Mouse (Mus musculus) heart, postnatal 0 days (tissue): ENCODE measurements around the gene Zmynd11. TPM values are rescaled to one million over a fixed set of nuclear protein-coding genes. Genes with fewer than 3 reads are reported as not detected.

ENCODE experiments used
- ATAC-seq: fragments of 200-750 bp; cut with Nextera tagmentation; 2 replicates; pipeline ENCODE4 v1.8.0; 2017; ENCODE audit warnings: low read depth, moderate number of reproducible peaks, moderate library complexity; ENCODE audit not compliant: insufficient read depth
- DNase-seq: peaks from one replicate; pipeline ENCODE4 v3.0.0-alpha.2; 2016; ENCODE audit warnings: low spot score
- H3K27ac ChIP-seq: fragments of 300-500 bp; sonication (generic); 2 replicates; pipeline ENCODE4 v1.5.1; 2014; ENCODE audit warnings: low read depth, mild to moderate bottlenecking
- H3K27me3 ChIP-seq: fragments of 300-500 bp; sonication (generic); 2 replicates; pipeline ENCODE4 v1.6.1; 2014; ENCODE audit warnings: low read length, mixed read lengths; ENCODE audit not compliant: control insufficient read depth, insufficient read depth
- H3K36me3 ChIP-seq: fragments of 300-500 bp; sonication (generic); replicated peaks from 2 replicates; pipeline ENCODE4 v1.6.1; 2014; ENCODE audit warnings: low read length, mixed read lengths; ENCODE audit not compliant: control insufficient read depth, insufficient read depth
- H3K4me1 ChIP-seq: fragments of 300-500 bp; sonication (generic); 2 replicates; pipeline ENCODE4 v1.6.1; 2014; ENCODE audit warnings: antibody characterized with exemption; ENCODE audit not compliant: control insufficient read depth, insufficient read depth
- H3K4me2 ChIP-seq: fragments of 300-500 bp; sonication (generic); 2 replicates; pipeline ENCODE4 v1.6.1; 2014; ENCODE audit warnings: low read depth, mild to moderate bottlenecking, low read length, moderate library complexity
- H3K4me3 ChIP-seq: fragments of 300-500 bp; sonication (generic); 2 replicates; pipeline ENCODE4 v1.5.1; 2014; ENCODE audit warnings: low read depth, low read length
- H3K9ac ChIP-seq: fragments of 300-500 bp; sonication (generic); replicated peaks from 2 replicates; pipeline ENCODE4 v1.6.1; 2014; ENCODE audit warnings: low read depth, low read length, mixed read lengths
- H3K9me3 ChIP-seq: fragments of 300-500 bp; sonication (generic); replicated peaks from 2 replicates; pipeline ENCODE4 v1.6.1; 2016; ENCODE audit warnings: low read length; ENCODE audit not compliant: control insufficient read depth
- CTCF ChIP-seq: IDR thresholded peaks from 2 replicates; pipeline ENCODE4 v1.5.1; 2016; ENCODE audit warnings: antibody characterized with exemption, control low read depth, low read depth
- EP300 ChIP-seq: IDR thresholded peaks from 2 replicates; pipeline ENCODE4 v1.6.1; 2016; ENCODE audit warnings: antibody characterized with exemption, low read depth
- WGBS: fragments of 180-500 bp; shearing (Covaris S2); extraction: QIAGEN DNeasy Blood & Tissue Kit; methylation state at CpG from one replicate; pipeline ENCODE4 v1.1.7; 2014; 5-methylcytosine and 5-hydroxymethylcytosine counted together
- polyA plus RNA-seq: library from polyadenylated mRNA; unstranded; fragments of >200 nt; fragmentation: Nextera tagmentation; extraction: Ambion mirVana; gene quantifications from 2 replicates; pipeline ENCODE4 v1.2.1, GENCODE M21; 2015
- total RNA-seq: library from RNA; depleted of rRNA; stranded (reverse); fragments of >200 nt; gene quantifications from 2 replicates; pipeline ENCODE4 v1.2.3, GENCODE M21; 2014; ENCODE audit warnings: low replicate concordance

Zmynd11 gene
- total and polyA plus RNA-seq, 2 experiments from 2014 or later: 99.9 to 101 TPM

- ATAC-seq (no peak), DNase-seq (no peak)
- Histone ChIP-seq H3K27me3 (no peaks in the 10 kb centered on the region), H3K4me2 (no peak overlapping the region), H3K9ac (no peak overlapping the region), H3K27ac (no peak overlapping the region), H3K9me3 (no peaks in the 10 kb centered on the region), H3K4me1 (0 out of 2 replicates have a peak, but pooled peaks cover 6% of the 10 kb centered on the region), H3K36me3 (peaks cover 8% of the 10 kb centered on the region), H3K4me3 (no peak overlapping the region)
- TF ChIP-seq EP300: no peak
- TF ChIP-seq CTCF: no peak
- WGBS: 58% methylated on average over 12 of the region's 12 CpGs
These were observed 62.4 kb downstream of the Zmynd11 start for GRCm38 (mm10) chr13:9702615-9703235.

GRCm38 (mm10) chr13:9697340-9697739, 67.8 kb downstream of the Zmynd11 start:
- TF ChIP-seq CTCF: no peak
- TF ChIP-seq EP300: no peak
- no peaks in the 10 kb centered on the region for H3K9me3 ChIP-seq
- ATAC-seq: no peak
- DNase-seq: no peak
- peaks cover 54% of the 10 kb centered on the region for H3K36me3 ChIP-seq
- H3K27ac ChIP-seq: no peak overlapping the region
- no peak overlapping the region for H3K9ac ChIP-seq
- no peaks in the 10 kb centered on the region for H3K4me1 ChIP-seq
- no peaks in the 10 kb centered on the region for H3K27me3 ChIP-seq
- no peak overlapping the region for H3K4me3 ChIP-seq
- H3K4me2 ChIP-seq: no peak overlapping the region
- WGBS: 97% methylated on average over 4 of the region's 4 CpGs

GRCm38 (mm10) chr13:9695809-9696208, 69.3 kb downstream of the Zmynd11 start:
- Histone ChIP-seq H3K9ac (no peak overlapping the region), H3K27me3 (no peaks in the 10 kb centered on the region), H3K4me1 (no peaks in the 10 kb centered on the region), H3K9me3 (no peaks in the 10 kb centered on the region), H3K4me2 (no peak overlapping the region), H3K27ac (no peak overlapping the region), H3K36me3 (peaks cover 63% of the 10 kb centered on the region), H3K4me3 (no peak overlapping the region)
- TF ChIP-seq EP300 (no peak), CTCF (no peak)
- ATAC-seq (no peak), DNase-seq (no peak)

GRCm38 (mm10) chr13:9695403-9695802, 69.7 kb downstream of the Zmynd11 start:
- WGBS: 84% methylated on average over 4 of the region's 4 CpGs
- Histone ChIP-seq H3K4me1 (no peaks in the 10 kb centered on the region), H3K4me3 (no peak overlapping the region), H3K27ac (no peak overlapping the region), H3K4me2 (no peak overlapping the region), H3K9me3 (no peaks in the 10 kb centered on the region), H3K27me3 (no peaks in the 10 kb centered on the region), H3K36me3 (peaks cover 67% of the 10 kb centered on the region), H3K9ac (no peak overlapping the region)
- DNase-seq (no peak), ATAC-seq (no peak)
- TF ChIP-seq EP300 (no peak), CTCF (no peak)

GRCm38 (mm10) chr13:9694651-9695050, 70.5 kb downstream of the Zmynd11 start:
- no peaks in the 10 kb centered on the region for H3K27me3 ChIP-seq
- TF ChIP-seq EP300 (no peak), CTCF (no peak)
- no peaks in the 10 kb centered on the region for H3K9me3 ChIP-seq
- DNase-seq (no peak), ATAC-seq (no peak)
- H3K36me3 ChIP-seq: peaks cover 74% of the 10 kb centered on the region
- 86% methylated on average over 6 of the region's 6 CpGs for WGBS
- no peak overlapping the region for H3K4me2 ChIP-seq
- no peak overlapping the region for H3K9ac ChIP-seq
- no peaks in the 10 kb centered on the region for H3K4me1 ChIP-seq
- H3K27ac ChIP-seq: no peak overlapping the region
- no peak overlapping the region for H3K4me3 ChIP-seq

- Histone ChIP-seq H3K36me3 (peaks cover 87% of the 10 kb centered on the region), H3K27ac (no peak overlapping the region), H3K4me2 (no peak overlapping the region), H3K9ac (no peak overlapping the region), H3K4me3 (no peak overlapping the region), H3K27me3 (no peaks in the 10 kb centered on the region), H3K4me1 (no peaks in the 10 kb centered on the region), H3K9me3 (no peaks in the 10 kb centered on the region)
- TF ChIP-seq EP300 (no peak), CTCF (no peak)
- DNase-seq (no peak), ATAC-seq (no peak)
- 89% methylated on average over 3 of the region's 3 CpGs for WGBS
These were observed 72.3 kb downstream of the Zmynd11 start for GRCm38 (mm10) chr13:9692876-9693275.
